Mouse (Mus musculus): Measurements from ENCODE around the gene Xrn1.

DNA sequence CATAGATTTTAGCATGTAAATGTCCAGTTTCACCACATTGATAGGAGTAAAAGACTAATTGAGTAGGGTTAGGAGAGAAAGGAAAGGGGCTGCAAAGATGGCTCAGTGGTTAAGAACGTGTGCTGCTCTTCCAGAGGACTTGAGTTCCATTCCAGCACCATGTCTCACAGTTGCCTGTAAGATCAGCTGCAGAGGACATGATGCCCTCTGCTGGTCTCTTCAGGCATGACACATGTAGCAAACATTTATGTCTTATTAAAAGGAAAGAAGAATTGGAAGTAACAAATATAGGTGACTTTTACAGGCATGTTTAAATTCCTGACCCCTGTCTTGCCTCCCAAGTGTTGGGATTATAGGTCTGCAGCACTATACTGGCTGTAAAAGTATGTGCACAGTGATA, 74.3 kb downstream of the Xrn1 start:
- TF ChIP-seq CTCF (IDR thresholded peaks at IDR 0.05; ENCODE audit: low read depth, low read length) (peak; percentile 64), GATA1 (IDR thresholded peaks at IDR 0.05; ENCODE audit: borderline replicate concordance, low read length) (no peak), TAL1 (conservative IDR thresholded peaks at IDR 0.05; ENCODE audit: low read depth, low read length) (no peak)

Measured in G1E (cell line).